Mouse (Mus musculus) olfactory bulb, adult 2 months (tissue): Measurements from ENCODE around the gene Kcnj8. TPM values are rescaled to one million over a fixed set of nuclear protein-coding genes. Genes with fewer than 3 reads are reported as not detected.

Source experiments
- H3K27ac ChIP-seq: fragments of 200-500 bp; 2 replicates; pipeline ENCODE4 v1.5.1; 2012; ENCODE audit warnings: low read depth, low read length; ENCODE audit not compliant: insufficient read depth
- H3K4me1 ChIP-seq: fragments of 200-500 bp; 2 replicates; pipeline ENCODE4 v1.6.1; 2012; ENCODE audit warnings: low read length; ENCODE audit not compliant: control insufficient read depth, insufficient read depth
- H3K4me3 ChIP-seq: fragments of 200-500 bp; 2 replicates; pipeline ENCODE4 v1.5.1; 2012; ENCODE audit warnings: mild to moderate bottlenecking, low read depth, low read length, moderate library complexity; ENCODE audit not compliant: insufficient read depth
- CTCF ChIP-seq: fragments of 200-500 bp; IDR thresholded peaks from 2 replicates; pipeline ENCODE4 v1.5.1; 2012; ENCODE audit warnings: low read depth, mild to moderate bottlenecking, low read length, moderate library complexity; ENCODE audit not compliant: insufficient read depth
- POLR2A ChIP-seq: fragments of 200-500 bp; IDR thresholded peaks from 2 replicates; pipeline ENCODE4 v1.6.1; 2012; ENCODE audit warnings: mild to moderate bottlenecking, low read depth, low read length, moderate library complexity; ENCODE audit not compliant: insufficient read depth
- WGBS: fragments of 180-500 bp; shearing (Covaris S2); methylation state at CpG from one replicate; pipeline ENCODE4 v1.1.7; 2018; 5-methylcytosine and 5-hydroxymethylcytosine counted together
- polyA plus RNA-seq: library from polyadenylated mRNA; stranded (reverse); fragments of >200 nt; gene quantifications from 2 replicates; pipeline ENCODE4 v1.2.4, GENCODE M21; 2012; ENCODE audit warnings: low replicate concordance; ENCODE audit not compliant: missing spikeins, insufficient read depth, insufficient read length

Kcnj8 gene
- polyA plus RNA-seq, 1 experiment = not detected

GRCm38 (mm10) chr6:142540131-142540530, 31.3 kb downstream of the Kcnj8 start:
- H3K4me1 ChIP-seq = peaks cover 4% of the 10 kb centered on the region; the same call in 1 of the 2 replicates
- TF ChIP-seq CTCF (no peak), POLR2A (no peak)
- 91% methylated on average over 5 of the region's 5 CpGs for WGBS
- H3K27ac ChIP-seq = no peak overlapping the region
- no peak overlapping the region for H3K4me3 ChIP-seq

DNA sequence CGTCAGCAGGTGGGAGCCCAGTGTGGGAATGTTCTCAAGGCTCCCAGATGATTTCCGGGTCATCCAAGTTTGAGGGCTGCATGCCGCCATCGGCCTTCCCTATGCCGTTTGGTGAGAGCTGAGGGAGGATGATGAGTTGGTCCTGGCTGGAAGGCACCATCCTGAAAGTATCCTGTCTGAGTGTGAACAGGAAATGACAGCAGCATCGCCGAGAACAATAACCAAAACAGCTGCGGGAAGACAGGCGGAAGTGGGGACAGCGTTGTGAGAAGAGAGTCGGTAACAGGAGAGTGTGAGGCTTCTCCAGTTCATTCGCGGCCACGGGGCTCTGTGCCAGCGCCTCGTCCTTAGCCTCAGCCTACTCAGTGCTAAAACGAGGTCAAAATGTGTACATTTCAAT, 32.9 kb downstream of the Kcnj8 start:
- no peak overlapping the region for H3K4me3 ChIP-seq
- TF ChIP-seq POLR2A (no peak), CTCF (no peak)
- WGBS = 72% methylated on average over 17 of the region's 17 CpGs
- peaks cover 4% of the 10 kb centered on the region; the same call in 1 of the 2 replicates for H3K4me1 ChIP-seq
- H3K27ac ChIP-seq = no peak overlapping the region

DNA sequence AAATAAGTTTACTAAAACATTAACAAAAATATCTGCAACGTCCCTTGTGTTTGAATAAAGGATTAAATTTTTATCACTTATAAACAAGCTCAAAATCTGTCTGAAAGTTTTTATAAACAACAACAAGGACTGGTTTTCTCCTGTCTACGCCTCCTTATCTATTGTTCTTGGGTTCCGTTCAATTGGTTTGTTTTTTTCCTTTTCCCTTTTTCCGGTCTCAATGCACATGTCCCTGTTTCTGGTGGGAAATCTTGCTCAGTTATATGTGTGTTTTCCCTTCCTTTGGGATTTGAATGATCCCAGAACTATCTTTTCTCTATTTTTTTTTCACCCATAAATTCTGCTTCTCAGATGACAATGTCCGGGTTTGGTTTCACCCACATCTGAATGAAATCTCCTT, 38.0 kb downstream of the Kcnj8 start:
- H3K27ac ChIP-seq = no peak overlapping the region
- H3K4me1 ChIP-seq = peaks cover 1% of the 10 kb centered on the region; the same call in 1 of the 2 replicates
- no peak for TF ChIP-seq CTCF
- TF ChIP-seq POLR2A = no peak
- 84% methylated on average over 5 of the region's 5 CpGs for WGBS
- H3K4me3 ChIP-seq = no peak overlapping the region

DNA sequence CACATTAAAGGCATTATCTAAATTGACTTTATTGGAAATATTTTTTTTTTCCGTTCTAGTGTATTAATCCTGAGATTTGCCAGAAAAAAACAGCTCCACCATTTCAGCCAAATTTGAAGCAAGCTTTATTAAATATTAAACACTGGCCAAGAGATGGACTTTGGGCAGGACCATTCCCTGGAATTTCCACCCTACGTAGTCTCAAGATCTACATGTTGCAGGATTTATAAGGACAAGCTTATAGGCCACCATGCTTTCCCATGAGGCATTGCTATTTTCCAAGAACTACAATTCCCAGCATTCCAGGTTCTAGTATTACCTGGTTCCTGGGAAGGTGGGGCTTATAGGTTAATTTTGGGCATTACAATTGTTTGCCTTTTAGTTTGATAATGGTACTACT, 38.7 kb downstream of the Kcnj8 start:
- no peak overlapping the region for H3K4me3 ChIP-seq
- TF ChIP-seq CTCF (no peak), POLR2A (no peak)
- 95% methylated on average over 2 of the region's 2 CpGs for WGBS
- no peaks in the 10 kb centered on the region for H3K4me1 ChIP-seq
- H3K27ac ChIP-seq = no peak overlapping the region

DNA sequence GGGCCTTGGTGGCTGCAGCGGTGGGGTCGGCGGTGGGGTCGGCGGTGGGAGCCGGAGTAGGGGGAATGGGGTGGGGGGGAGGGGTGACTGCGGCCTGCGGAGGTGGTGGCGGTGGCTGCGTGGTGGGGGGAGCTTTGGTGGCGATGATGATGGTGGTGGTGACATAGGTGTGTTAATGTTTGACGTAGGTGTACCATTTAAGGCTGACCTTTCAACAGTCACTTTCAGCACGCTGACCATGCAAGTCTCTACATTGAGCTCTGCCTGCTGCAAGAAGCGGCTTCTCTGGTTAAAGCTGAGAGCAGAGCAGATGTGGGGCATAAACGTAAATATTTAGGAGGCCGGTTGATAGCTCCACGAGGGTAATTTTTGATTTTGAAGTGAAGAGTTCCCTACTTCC, 39.3 kb downstream of the Kcnj8 start:
- Histone ChIP-seq H3K27ac (no peak overlapping the region), H3K4me1 (no peaks in the 10 kb centered on the region), H3K4me3 (no peak overlapping the region)
- TF ChIP-seq CTCF (no peak), POLR2A (no peak)
- WGBS = 94% methylated on average over 17 of the region's 17 CpGs

GRCm38 (mm10) chr6:142530378-142530777, 41.0 kb downstream of the Kcnj8 start:
- TF ChIP-seq CTCF (no peak), POLR2A (no peak)
- WGBS = 77% methylated on average over 5 of the region's 5 CpGs
- Histone ChIP-seq H3K4me3 (no peak overlapping the region), H3K4me1 (no peaks in the 10 kb centered on the region), H3K27ac (no peak overlapping the region)

DNA sequence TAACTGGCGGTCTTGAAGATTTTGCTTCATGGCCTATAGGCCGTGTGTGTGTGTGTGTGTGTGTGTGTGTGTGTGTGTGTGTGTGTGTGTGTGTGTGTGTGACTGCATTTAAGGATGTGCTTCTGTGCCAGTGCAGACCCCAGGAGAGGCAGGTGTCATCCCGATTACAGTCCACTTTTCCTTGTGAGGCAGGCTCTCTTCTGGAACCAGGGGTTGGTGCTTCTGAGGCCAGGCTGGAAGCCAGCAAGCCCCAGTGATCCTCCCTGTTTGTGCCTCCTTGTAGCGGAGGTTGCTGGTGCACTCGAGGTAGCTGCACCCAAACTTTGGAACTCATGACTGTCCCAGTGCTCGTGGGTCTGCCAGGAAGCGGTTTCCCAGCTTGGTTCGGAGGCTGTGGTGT, 41.7 kb downstream of the Kcnj8 start:
- Histone ChIP-seq H3K4me1 (no peaks in the 10 kb centered on the region), H3K4me3 (no peak overlapping the region), H3K27ac (no peak overlapping the region)
- TF ChIP-seq POLR2A (no peak), CTCF (no peak)
- WGBS = 89% methylated on average over 8 of the region's 8 CpGs

DNA sequence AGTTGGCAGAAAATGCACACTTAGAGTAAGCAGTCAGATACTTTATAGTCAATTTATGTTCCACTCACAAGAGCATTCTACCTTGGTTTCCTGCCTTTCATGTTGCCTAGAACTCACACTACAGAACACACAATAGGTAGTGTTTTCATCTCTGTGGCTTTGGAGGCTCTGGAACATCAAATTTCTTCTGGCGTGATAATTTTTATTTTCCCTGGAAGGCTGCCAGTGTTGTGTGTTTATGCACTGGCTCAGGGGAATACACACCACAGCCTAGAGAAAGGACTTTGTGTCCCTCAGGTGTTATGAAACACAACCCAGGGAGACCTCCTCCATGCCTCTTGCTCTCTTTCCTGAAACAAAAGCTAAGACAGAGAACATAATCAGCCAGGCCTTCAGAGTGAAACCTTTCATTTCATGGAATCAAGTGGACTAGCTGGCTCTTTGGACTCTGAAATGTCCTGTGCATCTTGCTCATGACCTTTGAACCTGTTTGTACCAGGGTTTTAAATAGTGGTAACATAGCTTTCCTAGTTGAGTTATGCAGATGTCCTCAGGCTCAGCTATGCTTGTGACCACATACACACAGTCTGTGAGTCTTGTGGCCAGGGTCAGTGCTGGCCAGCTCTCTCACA, 43.4 kb downstream of the Kcnj8 start:
- WGBS = 60% methylated on average over 1 of the region's 1 CpGs
- Histone ChIP-seq H3K4me1 (no peaks in the 10 kb centered on the region), H3K4me3 (no peak overlapping the region), H3K27ac (no peak overlapping the region)
- TF ChIP-seq POLR2A = no peak

DNA sequence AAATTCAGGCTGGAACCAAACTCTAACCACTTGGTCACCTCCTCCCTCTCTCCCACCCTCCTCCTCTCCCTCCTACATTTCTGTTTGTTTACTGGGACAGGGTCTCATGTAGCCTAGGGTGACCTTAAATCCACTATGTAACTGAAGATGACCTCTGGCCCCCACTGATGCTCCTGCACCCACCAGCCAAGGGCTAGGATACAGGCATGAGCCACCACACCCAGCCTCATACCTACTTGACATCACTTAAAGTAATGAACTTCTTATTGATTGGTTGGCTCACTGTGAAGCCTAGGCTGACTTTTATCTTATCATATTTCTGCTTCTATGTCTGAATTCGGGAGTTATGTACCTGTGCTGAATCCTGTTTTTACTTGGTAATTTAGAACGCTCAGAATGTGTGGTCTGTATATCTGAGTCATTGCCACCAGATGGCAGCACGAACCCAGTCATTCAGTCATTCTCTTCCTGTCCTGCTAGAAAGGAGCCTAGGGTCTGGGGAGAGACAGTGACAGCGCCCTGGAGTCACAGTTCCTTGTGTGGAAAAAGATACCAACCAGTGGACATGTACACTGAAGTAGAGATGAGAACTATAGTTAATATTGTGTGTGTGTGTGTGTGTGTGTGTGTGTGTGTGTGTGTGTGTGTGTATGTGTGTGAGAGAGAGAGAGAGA, 46.6 kb downstream of the Kcnj8 start:
- WGBS = 3% methylated on average over 4 of the region's 4 CpGs
- H3K4me3 ChIP-seq = no peak overlapping the region

DNA sequence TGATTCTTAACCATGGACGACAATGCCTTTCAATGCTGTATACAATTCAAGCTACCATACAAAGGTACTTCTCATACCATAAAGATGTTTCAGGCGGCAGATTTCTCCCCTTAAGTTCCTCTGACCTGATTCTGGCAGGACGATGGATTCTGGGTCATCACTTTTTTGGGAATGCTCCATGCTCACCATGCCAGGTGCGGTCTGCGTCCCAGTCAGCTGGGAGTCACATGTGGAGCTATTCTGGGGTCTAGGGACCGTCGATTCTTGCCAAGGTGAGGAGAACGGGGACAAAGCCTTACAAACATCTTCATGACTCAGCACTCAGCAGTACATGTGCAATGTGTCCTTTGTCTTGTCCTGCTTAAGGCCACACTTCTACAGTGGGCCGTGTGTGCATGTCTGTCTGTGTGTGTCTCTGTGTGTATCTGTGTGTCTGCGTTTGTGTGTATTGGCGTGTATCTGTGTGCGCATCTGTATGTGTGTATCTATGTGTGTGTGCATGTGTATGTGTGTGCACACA, 49.8 kb downstream of the Kcnj8 start:
- no peak overlapping the region for H3K27ac ChIP-seq
- TF ChIP-seq POLR2A (no peak), CTCF (no peak)
- H3K4me3 ChIP-seq = no peak overlapping the region
- 81% methylated on average over 12 of the region's 12 CpGs for WGBS
- H3K4me1 ChIP-seq = no peaks in the 10 kb centered on the region

More for the DNA sequence above, 46.6 kb downstream of the Kcnj8 start:
- TF ChIP-seq CTCF (no peak; the same call in 1 of the 2 replicates), POLR2A (no peak)
- Histone ChIP-seq H3K4me1 (no peaks in the 10 kb centered on the region), H3K27ac (no peak overlapping the region)
